Mouse (Mus musculus): Measurements from ENCODE around the gene Gm49396. TPM values are rescaled to one million over a fixed set of nuclear protein-coding genes. Genes with fewer than 3 reads are reported as not detected.

Gene Gm49396
- polyA plus RNA-seq, 1 experiment, result 1.9 TPM

DNA sequence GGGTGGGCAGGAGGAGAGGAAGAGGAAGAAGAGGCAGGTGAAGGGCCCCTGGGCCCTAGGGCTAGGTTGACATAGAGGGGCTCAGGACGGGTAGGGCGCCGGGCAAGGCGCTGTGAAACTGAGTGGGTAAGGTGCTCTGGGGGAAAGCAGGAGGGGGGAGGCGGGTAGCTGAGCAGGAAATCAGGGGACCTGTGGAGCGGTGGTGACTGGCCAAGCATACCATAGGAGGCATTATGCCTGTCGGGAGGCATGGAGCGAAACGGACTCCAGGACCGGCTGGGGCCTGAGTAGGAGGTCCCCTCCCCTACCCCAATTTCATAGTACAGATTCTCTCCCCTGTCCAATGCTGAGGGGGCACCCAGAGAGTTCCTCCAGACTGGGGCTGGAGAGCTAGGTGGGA is 40.3 kb upstream of the Gm49396 start:
- Histone ChIP-seq H3K4me1 (ENCODE audit: control insufficient read depth, insufficient read depth, low read length) (peaks cover 1% of the 10 kb centered on the region), H3K9ac (ENCODE audit: low read depth, poor library complexity, severe bottlenecking) (no peak overlapping the region), H3K27me3 (ENCODE audit: control insufficient read depth, insufficient read depth, low read length, poor library complexity, severe bottlenecking) (no peaks in the 10 kb centered on the region), H3K4me3 (ENCODE audit: low read depth, low read length) (no peak overlapping the region), H3K9me3 (replicated peaks; ENCODE audit: control insufficient read depth, insufficient read depth, low read length, poor library complexity, severe bottlenecking) (no peaks in the 10 kb centered on the region), H3K27ac (ENCODE audit: insufficient read depth, low read length) (no peak overlapping the region), H3K36me3 (ENCODE audit: control insufficient read depth, insufficient read depth, low read length, poor library complexity, severe bottlenecking) (no peaks in the 10 kb centered on the region)
- TF ChIP-seq EP300 (IDR thresholded peaks at IDR 0.05; ENCODE audit: insufficient read depth, low read depth, low read length), result no peak

DNA sequence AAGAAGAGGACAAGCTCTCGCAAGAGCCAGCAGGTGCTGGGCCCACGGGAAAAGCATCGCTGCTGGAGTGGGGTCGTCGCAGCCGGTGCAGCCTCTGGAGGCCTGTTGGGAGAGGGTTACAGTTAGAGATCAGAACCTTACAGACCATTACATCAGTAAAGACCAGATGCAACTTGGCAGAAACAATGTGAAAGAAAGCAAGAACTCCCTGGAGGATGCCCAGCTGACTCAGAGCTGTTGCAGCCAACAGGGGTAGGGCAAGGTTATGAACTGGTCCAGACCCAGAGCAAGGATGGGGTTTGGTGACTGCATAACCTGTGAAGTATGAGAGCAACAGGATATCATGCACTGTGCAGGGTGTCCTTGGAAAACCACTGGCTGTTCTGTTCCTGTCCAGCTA is 38.7 kb upstream of the Gm49396 start:
- H3K9me3 ChIP-seq (replicated peaks; ENCODE audit: control insufficient read depth, insufficient read depth, low read length, poor library complexity, severe bottlenecking), result no peaks in the 10 kb centered on the region
- H3K4me3 ChIP-seq (ENCODE audit: low read depth, low read length), result no peak overlapping the region
- H3K27me3 ChIP-seq (ENCODE audit: control insufficient read depth, insufficient read depth, low read length, poor library complexity, severe bottlenecking), result no peaks in the 10 kb centered on the region
- H3K27ac ChIP-seq (ENCODE audit: insufficient read depth, low read length), result no peak overlapping the region
- H3K9ac ChIP-seq (ENCODE audit: low read depth, poor library complexity, severe bottlenecking), result no peak overlapping the region
- peaks cover 1% of the 10 kb centered on the region for H3K4me1 ChIP-seq (ENCODE audit: control insufficient read depth, insufficient read depth, low read length)
- TF ChIP-seq EP300 (IDR thresholded peaks at IDR 0.05; ENCODE audit: insufficient read depth, low read depth, low read length), result no peak
- no peak for TF ChIP-seq CTCF (IDR thresholded peaks at IDR 0.05; ENCODE audit: low read depth, low read length)
- no peak for TF ChIP-seq POLR2A (IDR thresholded peaks at IDR 0.05; ENCODE audit: insufficient read depth, low read length)
- no peaks in the 10 kb centered on the region for H3K36me3 ChIP-seq (ENCODE audit: control insufficient read depth, insufficient read depth, low read length, poor library complexity, severe bottlenecking)

DNA sequence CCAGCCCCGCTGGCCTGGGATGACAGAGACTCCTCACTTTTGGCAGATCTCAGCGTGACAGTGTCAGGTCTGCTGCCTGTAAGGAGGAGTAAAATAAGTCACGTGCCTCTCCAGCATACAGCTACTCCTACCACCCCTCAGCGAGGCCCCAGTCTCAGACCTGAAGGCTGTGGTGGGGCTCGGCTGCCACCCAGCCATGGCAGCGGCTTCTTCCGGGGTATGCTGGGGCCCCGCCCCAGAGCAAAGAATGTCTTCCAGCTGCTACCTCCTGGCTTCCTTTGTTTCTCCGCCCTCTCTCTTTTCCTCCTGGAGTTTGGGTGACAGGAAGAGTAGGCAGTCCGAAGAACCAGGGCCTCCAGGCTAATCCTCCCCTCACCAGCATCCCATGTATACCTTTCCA is 37.2 kb upstream of the Gm49396 start:
- peaks cover 1% of the 10 kb centered on the region for H3K4me1 ChIP-seq (ENCODE audit: control insufficient read depth, insufficient read depth, low read length)
- 0 out of 2 replicates have a peak overlapping the region, but pooled peaks have one; percentile 0 for H3K4me3 ChIP-seq (ENCODE audit: low read depth, low read length)
- H3K27ac ChIP-seq (ENCODE audit: insufficient read depth, low read length), result no peak overlapping the region
- TF ChIP-seq EP300 (IDR thresholded peaks at IDR 0.05; ENCODE audit: insufficient read depth, low read depth, low read length) (no peak), POLR2A (IDR thresholded peaks at IDR 0.05; ENCODE audit: insufficient read depth, low read length) (no peak), CTCF (IDR thresholded peaks at IDR 0.05; ENCODE audit: low read depth, low read length) (no peak)
- no peaks in the 10 kb centered on the region for H3K36me3 ChIP-seq (ENCODE audit: control insufficient read depth, insufficient read depth, low read length, poor library complexity, severe bottlenecking)
- 0 out of 2 replicates have a peak overlapping the region, but pooled peaks have one; percentile 17 for H3K9ac ChIP-seq (ENCODE audit: low read depth, poor library complexity, severe bottlenecking)
- no peaks in the 10 kb centered on the region for H3K9me3 ChIP-seq (replicated peaks; ENCODE audit: control insufficient read depth, insufficient read depth, low read length, poor library complexity, severe bottlenecking)
- no peaks in the 10 kb centered on the region for H3K27me3 ChIP-seq (ENCODE audit: control insufficient read depth, insufficient read depth, low read length, poor library complexity, severe bottlenecking)

DNA sequence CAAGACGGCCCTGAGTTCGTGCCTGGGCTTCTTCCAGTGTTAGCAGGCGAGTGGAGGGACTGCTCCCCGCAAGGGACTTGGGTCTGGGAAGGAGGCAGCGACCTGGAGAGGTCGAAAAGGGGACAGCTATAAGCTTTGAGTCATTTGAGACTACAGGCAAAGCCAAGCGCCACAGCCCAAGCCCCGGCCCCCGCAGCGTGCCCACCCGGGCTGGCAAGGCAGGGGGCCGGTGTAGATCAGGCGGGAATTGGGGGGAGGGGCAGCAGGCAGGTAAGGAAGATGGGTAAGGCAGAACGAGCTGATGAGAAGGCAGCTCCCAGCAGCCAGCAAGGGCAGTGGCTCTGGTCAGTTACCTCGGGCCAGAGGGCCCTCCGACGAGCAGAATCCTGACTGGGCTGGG is 36.7 kb upstream of the Gm49396 start:
- H3K27ac ChIP-seq (ENCODE audit: insufficient read depth, low read length), result no peak overlapping the region
- no peaks in the 10 kb centered on the region for H3K36me3 ChIP-seq (ENCODE audit: control insufficient read depth, insufficient read depth, low read length, poor library complexity, severe bottlenecking)
- TF ChIP-seq EP300 (IDR thresholded peaks at IDR 0.05; ENCODE audit: insufficient read depth, low read depth, low read length) (no peak), CTCF (IDR thresholded peaks at IDR 0.05; ENCODE audit: low read depth, low read length) (no peak), POLR2A (IDR thresholded peaks at IDR 0.05; ENCODE audit: insufficient read depth, low read length) (no peak)
- H3K27me3 ChIP-seq (ENCODE audit: control insufficient read depth, insufficient read depth, low read length, poor library complexity, severe bottlenecking), result no peaks in the 10 kb centered on the region
- H3K4me1 ChIP-seq (ENCODE audit: control insufficient read depth, insufficient read depth, low read length), result peaks cover 1% of the 10 kb centered on the region
- H3K9ac ChIP-seq (ENCODE audit: low read depth, poor library complexity, severe bottlenecking), result peak overlapping the region; percentile 17; the same call in 1 of the 2 replicates
- H3K9me3 ChIP-seq (replicated peaks; ENCODE audit: control insufficient read depth, insufficient read depth, low read length, poor library complexity, severe bottlenecking), result no peaks in the 10 kb centered on the region
- 0 out of 2 replicates have a peak overlapping the region, but pooled peaks have one; percentile 0 for H3K4me3 ChIP-seq (ENCODE audit: low read depth, low read length)

DNA sequence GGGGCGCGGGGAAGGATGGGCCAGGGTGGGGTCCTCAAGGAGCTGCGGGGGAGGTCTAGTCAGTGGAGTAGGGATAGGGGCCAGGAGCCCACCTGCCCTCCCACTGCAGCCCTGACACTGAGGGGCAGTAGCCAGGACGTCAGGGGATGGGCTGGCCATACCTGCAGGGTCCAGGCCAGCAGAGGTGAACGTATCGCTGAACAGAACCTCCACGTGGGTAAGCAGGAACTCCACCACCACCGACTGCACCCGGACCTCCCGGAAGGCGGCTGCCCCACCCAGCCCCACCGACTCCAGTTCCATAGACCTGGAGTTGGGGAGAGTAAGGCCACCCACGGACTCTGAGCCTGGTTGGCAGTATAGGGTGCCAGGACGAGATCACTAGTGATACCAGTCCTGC is 36.2 kb upstream of the Gm49396 start:
- peaks cover 1% of the 10 kb centered on the region for H3K4me1 ChIP-seq (ENCODE audit: control insufficient read depth, insufficient read depth, low read length)
- TF ChIP-seq POLR2A (IDR thresholded peaks at IDR 0.05; ENCODE audit: insufficient read depth, low read length) (no peak), EP300 (IDR thresholded peaks at IDR 0.05; ENCODE audit: insufficient read depth, low read depth, low read length) (no peak), CTCF (IDR thresholded peaks at IDR 0.05; ENCODE audit: low read depth, low read length) (no peak)
- H3K27me3 ChIP-seq (ENCODE audit: control insufficient read depth, insufficient read depth, low read length, poor library complexity, severe bottlenecking), result no peaks in the 10 kb centered on the region
- H3K27ac ChIP-seq (ENCODE audit: insufficient read depth, low read length), result no peak overlapping the region
- peak overlapping the region; percentile 17; the same call in 1 of the 2 replicates for H3K9ac ChIP-seq (ENCODE audit: low read depth, poor library complexity, severe bottlenecking)
- no peaks in the 10 kb centered on the region for H3K9me3 ChIP-seq (replicated peaks; ENCODE audit: control insufficient read depth, insufficient read depth, low read length, poor library complexity, severe bottlenecking)
- no peak overlapping the region for H3K4me3 ChIP-seq (ENCODE audit: low read depth, low read length)
- no peaks in the 10 kb centered on the region for H3K36me3 ChIP-seq (ENCODE audit: control insufficient read depth, insufficient read depth, low read length, poor library complexity, severe bottlenecking)

DNA sequence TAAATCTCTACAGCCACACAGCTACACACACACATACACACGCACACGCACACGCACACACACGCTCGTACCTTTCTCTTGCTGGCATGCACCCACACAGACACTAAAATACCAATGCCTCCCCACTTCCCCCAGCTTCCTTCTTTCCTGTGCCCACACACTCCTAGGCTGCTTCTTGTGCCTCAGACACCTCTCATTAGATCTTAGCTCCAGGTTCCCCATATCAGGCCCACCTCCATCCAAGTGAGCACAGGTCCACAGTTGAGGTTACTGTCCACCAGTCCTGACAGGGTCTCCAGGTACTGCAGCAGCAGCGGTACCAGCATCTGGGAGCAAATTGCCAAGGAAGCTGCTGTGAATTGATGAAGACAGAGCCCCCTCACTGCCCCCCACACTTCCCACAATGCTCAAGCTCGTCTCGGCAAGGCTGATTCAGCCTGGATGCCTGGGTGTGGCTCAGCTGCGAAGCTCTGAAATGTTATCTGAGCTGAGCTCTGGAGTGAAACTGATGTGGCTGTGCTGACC is 31.8 kb upstream of the Gm49396 start:
- Histone ChIP-seq H3K36me3 (ENCODE audit: control insufficient read depth, insufficient read depth, low read length, poor library complexity, severe bottlenecking) (no peaks in the 10 kb centered on the region), H3K9me3 (replicated peaks; ENCODE audit: control insufficient read depth, insufficient read depth, low read length, poor library complexity, severe bottlenecking) (0 out of 2 replicates have a peak, but pooled peaks cover 4% of the 10 kb centered on the region), H3K4me1 (ENCODE audit: control insufficient read depth, insufficient read depth, low read length) (no peaks in the 10 kb centered on the region), H3K4me3 (ENCODE audit: low read depth, low read length) (no peak overlapping the region), H3K27ac (ENCODE audit: insufficient read depth, low read length) (no peak overlapping the region), H3K9ac (ENCODE audit: low read depth, poor library complexity, severe bottlenecking) (no peak overlapping the region), H3K27me3 (ENCODE audit: control insufficient read depth, insufficient read depth, low read length, poor library complexity, severe bottlenecking) (peaks cover 4% of the 10 kb centered on the region; the same call in 1 of the 2 replicates)
- no peak for TF ChIP-seq CTCF (IDR thresholded peaks at IDR 0.05; ENCODE audit: low read depth, low read length)

Measured in ES-Bruce4 (cell line).